Mouse (Mus musculus): ENCODE measurements around the gene Zmiz2. TPM values are rescaled to one million over a fixed set of nuclear protein-coding genes. Genes with fewer than 3 reads are reported as not detected.
"Not testable (repeated sequence)": the region's sequence is repeated elsewhere in the genome, so short reads cannot be mapped to it uniquely, and the experiment has no call there.

The Zmiz2 gene
- polyA plus RNA-seq, 1 experiment from 2014 or later = 42.6 TPM

DNA sequence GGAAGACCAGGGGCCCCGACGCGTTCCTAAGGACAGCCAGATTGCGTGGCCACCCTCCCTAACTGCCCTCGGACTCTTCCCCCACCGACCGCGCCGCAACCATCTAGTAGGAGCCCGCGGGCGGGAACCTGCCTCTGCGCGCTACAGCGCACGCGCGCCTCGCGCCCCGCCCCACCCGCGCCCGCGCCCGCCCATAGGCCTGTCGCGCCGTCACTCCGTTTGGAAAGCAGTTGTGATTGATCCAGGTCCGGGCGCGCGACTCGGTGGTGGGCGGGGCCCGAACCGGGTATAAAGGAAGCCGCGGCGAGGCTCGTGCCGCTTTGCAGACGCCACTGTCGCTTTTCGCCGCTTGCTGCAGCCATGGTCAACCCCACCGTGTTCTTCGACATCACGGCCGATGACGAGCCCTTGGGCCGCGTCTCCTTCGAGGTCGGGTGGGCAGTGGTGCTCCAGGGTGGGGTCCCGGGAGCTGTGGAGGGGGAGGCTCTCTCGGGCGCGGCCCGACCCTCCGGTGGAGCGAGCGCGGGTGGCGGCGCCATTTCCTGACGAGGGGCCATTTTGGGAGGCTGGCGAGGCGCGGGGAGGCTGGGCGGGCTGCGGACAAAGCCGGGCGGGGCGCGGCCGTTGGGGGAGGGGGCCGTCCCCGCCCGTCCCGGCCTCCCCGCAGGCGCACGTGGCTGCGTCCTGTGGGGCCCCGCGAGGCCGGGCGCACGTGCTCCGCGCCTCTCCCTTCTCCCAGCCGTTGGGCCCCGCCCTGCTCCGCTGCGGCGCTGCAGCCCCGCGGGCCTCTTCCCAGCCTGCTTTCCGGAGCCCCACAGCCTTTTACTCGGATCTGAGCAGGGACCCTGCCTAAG lies 26.9 kb downstream of the Zmiz2 start:
- ATAC-seq (ENCODE audit: low FRiP score, low TSS enrichment) = peak; percentile 96
- Histone ChIP-seq H3K27me3 (ENCODE audit: control insufficient read depth, insufficient read depth, low read length) (no peaks in the 10 kb centered on the region), H3K9me3 (ENCODE audit: control insufficient read depth, low read length) (no peaks in the 10 kb centered on the region), H3K4me1 (ENCODE audit: control insufficient read depth, insufficient read depth, low read length) (peaks cover 16% of the 10 kb centered on the region), H3K9ac (replicated peaks; ENCODE audit: low read length) (peak overlapping the region; percentile 94), H3K36me3 (ENCODE audit: control insufficient read depth, insufficient read depth, low read length) (peaks cover 31% of the 10 kb centered on the region), H3K4me2 (ENCODE audit: low read length) (peak overlapping the region; percentile 76), H3K4me3 (replicated peaks; ENCODE audit: low read depth, low read length) (peak overlapping the region; percentile 96), H3K27ac (replicated peaks; ENCODE audit: low read depth, low read length) (peak overlapping the region; percentile 96)
- DNase-seq = peak; percentile 98
- under 1% methylated on average over 100 of the region's 102 CpGs for WGBS

DNA sequence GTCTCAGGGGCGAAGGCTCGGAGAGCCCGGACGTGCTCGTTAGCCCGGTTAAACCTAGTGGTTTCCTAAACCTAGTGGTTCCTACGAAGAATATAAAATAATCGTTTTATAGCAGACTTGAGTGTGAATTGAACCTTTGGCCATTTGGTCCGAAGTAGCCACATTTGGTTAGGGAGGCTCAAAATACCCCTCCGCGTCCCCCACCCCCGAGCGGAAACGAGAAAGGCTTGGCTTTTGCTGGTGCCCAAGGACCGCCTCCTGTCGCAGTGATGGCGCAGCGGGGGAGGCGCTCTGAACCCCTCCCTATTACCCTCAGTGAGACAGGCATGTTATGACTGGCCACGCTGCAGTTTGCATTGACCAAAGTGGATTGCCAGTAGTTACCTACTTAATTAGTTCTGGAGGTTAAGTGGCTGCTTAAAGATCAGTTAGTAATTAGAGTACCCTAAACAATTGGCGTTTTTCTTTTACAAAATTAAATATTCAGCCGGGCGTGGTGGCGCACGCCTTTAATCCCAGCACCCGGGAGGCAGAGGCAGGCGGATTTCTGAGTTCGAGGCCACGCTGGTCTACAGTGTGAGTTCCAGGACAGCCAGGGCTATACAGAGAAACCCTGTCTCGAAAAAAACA lies 27.6 kb downstream of the Zmiz2 start:
- ATAC-seq (ENCODE audit: low FRiP score, low TSS enrichment) = peak; percentile 51
- peaks cover 16% of the 10 kb centered on the region for H3K4me1 ChIP-seq (ENCODE audit: control insufficient read depth, insufficient read depth, low read length)

GRCm38 (mm10) chr11:6417069-6417468 lies 28.2 kb downstream of the Zmiz2 start:
- Histone ChIP-seq H3K4me2 (ENCODE audit: low read length) (peak overlapping the region; percentile 68), H3K9ac (replicated peaks; ENCODE audit: low read length) (peak overlapping the region; percentile 94; the same call in 1 of the 2 replicates), H3K4me3 (replicated peaks; ENCODE audit: low read depth, low read length) (peak overlapping the region; percentile 96), H3K27ac (replicated peaks; ENCODE audit: low read depth, low read length) (0 out of 2 replicates have a peak overlapping the region, but pooled peaks have one; percentile 22), H3K9me3 (ENCODE audit: control insufficient read depth, low read length) (no peaks in the 10 kb centered on the region), H3K27me3 (ENCODE audit: control insufficient read depth, insufficient read depth, low read length) (no peaks in the 10 kb centered on the region), H3K4me1 (ENCODE audit: control insufficient read depth, insufficient read depth, low read length) (peaks cover 16% of the 10 kb centered on the region), H3K36me3 (ENCODE audit: control insufficient read depth, insufficient read depth, low read length) (peaks cover 41% of the 10 kb centered on the region)
- WGBS = 43% methylated on average over 2 of the region's 2 CpGs
- DNase-seq = no peak
- ATAC-seq (ENCODE audit: low FRiP score, low TSS enrichment) = no peak

More for the DNA sequence above, 27.6 kb downstream of the Zmiz2 start:
- Histone ChIP-seq H3K27me3 (ENCODE audit: control insufficient read depth, insufficient read depth, low read length) (no peaks in the 10 kb centered on the region), H3K9ac (replicated peaks; ENCODE audit: low read length) (peak overlapping the region; percentile 94), H3K36me3 (ENCODE audit: control insufficient read depth, insufficient read depth, low read length) (peaks cover 36% of the 10 kb centered on the region), H3K27ac (replicated peaks; ENCODE audit: low read depth, low read length) (peak overlapping the region; percentile 96), H3K4me2 (ENCODE audit: low read length) (peak overlapping the region; percentile 68), H3K4me3 (replicated peaks; ENCODE audit: low read depth, low read length) (peak overlapping the region; percentile 96), H3K9me3 (ENCODE audit: control insufficient read depth, low read length) (no peaks in the 10 kb centered on the region)
- peak; percentile 84 for DNase-seq
- 1% methylated on average over 30 of the region's 30 CpGs for WGBS

GRCm38 (mm10) chr11:6417490-6417889 lies 28.6 kb downstream of the Zmiz2 start:
- no peaks in the 10 kb centered on the region for H3K27me3 ChIP-seq (ENCODE audit: control insufficient read depth, insufficient read depth, low read length)
- no peak overlapping the region for H3K27ac ChIP-seq (replicated peaks; ENCODE audit: low read depth, low read length)
- H3K9ac ChIP-seq (replicated peaks; ENCODE audit: low read length) = 0 out of 2 replicates have a peak overlapping the region, but pooled peaks have one; percentile 94
- H3K4me2 ChIP-seq (ENCODE audit: low read length) = peak overlapping the region; percentile 68
- no peaks in the 10 kb centered on the region for H3K9me3 ChIP-seq (ENCODE audit: control insufficient read depth, low read length)
- DNase-seq (no peak), ATAC-seq (ENCODE audit: low FRiP score, low TSS enrichment) (no peak)
- peaks cover 45% of the 10 kb centered on the region for H3K36me3 ChIP-seq (ENCODE audit: control insufficient read depth, insufficient read depth, low read length)
- H3K4me1 ChIP-seq (ENCODE audit: control insufficient read depth, insufficient read depth, low read length) = peaks cover 16% of the 10 kb centered on the region
- peak overlapping the region; percentile 96 for H3K4me3 ChIP-seq (replicated peaks; ENCODE audit: low read depth, low read length)

- no peak overlapping the region for H3K27ac ChIP-seq (replicated peaks; ENCODE audit: low read depth, low read length)
- no peaks in the 10 kb centered on the region for H3K9me3 ChIP-seq (ENCODE audit: control insufficient read depth, low read length)
- no peak for ATAC-seq (ENCODE audit: low FRiP score, low TSS enrichment)
- H3K27me3 ChIP-seq (ENCODE audit: control insufficient read depth, insufficient read depth, low read length) = no peaks in the 10 kb centered on the region
- H3K36me3 ChIP-seq (ENCODE audit: control insufficient read depth, insufficient read depth, low read length) = peaks cover 58% of the 10 kb centered on the region
- no peak for DNase-seq
- no peak overlapping the region for H3K4me3 ChIP-seq (replicated peaks; ENCODE audit: low read depth, low read length)
- peaks cover 16% of the 10 kb centered on the region for H3K4me1 ChIP-seq (ENCODE audit: control insufficient read depth, insufficient read depth, low read length)
- WGBS = 84% methylated on average over 5 of the region's 5 CpGs
- H3K4me2 ChIP-seq (ENCODE audit: low read length) = peak overlapping the region; percentile 1; the same call in 1 of the 2 replicates
- no peak overlapping the region for H3K9ac ChIP-seq (replicated peaks; ENCODE audit: low read length)
Measured at GRCm38 (mm10) chr11:6418751-6419150, 29.9 kb downstream of the Zmiz2 start.

GRCm38 (mm10) chr11:6419156-6419555 lies 30.3 kb downstream of the Zmiz2 start:
- 57% methylated on average over 4 of the region's 4 CpGs for WGBS
- not testable (repeated sequence) for H3K9ac ChIP-seq (replicated peaks; ENCODE audit: low read length); H3K27me3 ChIP-seq (ENCODE audit: control insufficient read depth, insufficient read depth, low read length); DNase-seq; H3K4me2 ChIP-seq (ENCODE audit: low read length); H3K9me3 ChIP-seq (ENCODE audit: control insufficient read depth, low read length); H3K4me3 ChIP-seq (replicated peaks; ENCODE audit: low read depth, low read length); ATAC-seq (ENCODE audit: low FRiP score, low TSS enrichment); H3K27ac ChIP-seq (replicated peaks; ENCODE audit: low read depth, low read length)
- Histone ChIP-seq H3K36me3 (ENCODE audit: control insufficient read depth, insufficient read depth, low read length) (peaks cover 60% of the 10 kb centered on the region), H3K4me1 (ENCODE audit: control insufficient read depth, insufficient read depth, low read length) (peaks cover 16% of the 10 kb centered on the region)

DNA sequence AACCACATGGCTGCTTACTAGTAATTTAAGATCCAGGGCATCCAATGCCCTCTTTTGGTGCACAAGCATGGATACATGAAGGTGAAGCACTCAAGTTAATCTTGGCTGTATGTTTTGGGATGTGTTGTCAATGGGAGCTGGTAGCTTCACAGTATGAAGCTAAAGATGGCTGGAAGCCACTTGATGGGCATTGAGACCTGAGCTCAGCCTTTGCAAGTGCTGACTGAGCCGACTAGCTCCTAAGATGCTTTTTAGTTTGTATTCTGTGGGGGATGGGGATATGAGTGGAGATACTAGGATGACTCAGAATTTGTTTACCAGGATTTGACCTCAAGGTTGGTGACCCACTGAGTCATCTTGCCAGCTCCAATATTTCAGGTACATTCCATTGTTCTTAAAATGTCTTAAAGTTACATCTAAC lies 31.4 kb downstream of the Zmiz2 start:
- H3K27ac ChIP-seq (replicated peaks; ENCODE audit: low read depth, low read length) = no peak overlapping the region
- 34% methylated on average over 1 of the region's 1 CpGs for WGBS
- H3K9me3 ChIP-seq (ENCODE audit: control insufficient read depth, low read length) = no peaks in the 10 kb centered on the region
- no peak for ATAC-seq (ENCODE audit: low FRiP score, low TSS enrichment)
- no peaks in the 10 kb centered on the region for H3K27me3 ChIP-seq (ENCODE audit: control insufficient read depth, insufficient read depth, low read length)
- H3K4me1 ChIP-seq (ENCODE audit: control insufficient read depth, insufficient read depth, low read length) = peaks cover 11% of the 10 kb centered on the region
- no peak overlapping the region for H3K4me3 ChIP-seq (replicated peaks; ENCODE audit: low read depth, low read length)
- H3K4me2 ChIP-seq (ENCODE audit: low read length) = no peak overlapping the region
- no peak overlapping the region for H3K9ac ChIP-seq (replicated peaks; ENCODE audit: low read length)
- DNase-seq = no peak
- H3K36me3 ChIP-seq (ENCODE audit: control insufficient read depth, insufficient read depth, low read length) = peaks cover 67% of the 10 kb centered on the region

DNA sequence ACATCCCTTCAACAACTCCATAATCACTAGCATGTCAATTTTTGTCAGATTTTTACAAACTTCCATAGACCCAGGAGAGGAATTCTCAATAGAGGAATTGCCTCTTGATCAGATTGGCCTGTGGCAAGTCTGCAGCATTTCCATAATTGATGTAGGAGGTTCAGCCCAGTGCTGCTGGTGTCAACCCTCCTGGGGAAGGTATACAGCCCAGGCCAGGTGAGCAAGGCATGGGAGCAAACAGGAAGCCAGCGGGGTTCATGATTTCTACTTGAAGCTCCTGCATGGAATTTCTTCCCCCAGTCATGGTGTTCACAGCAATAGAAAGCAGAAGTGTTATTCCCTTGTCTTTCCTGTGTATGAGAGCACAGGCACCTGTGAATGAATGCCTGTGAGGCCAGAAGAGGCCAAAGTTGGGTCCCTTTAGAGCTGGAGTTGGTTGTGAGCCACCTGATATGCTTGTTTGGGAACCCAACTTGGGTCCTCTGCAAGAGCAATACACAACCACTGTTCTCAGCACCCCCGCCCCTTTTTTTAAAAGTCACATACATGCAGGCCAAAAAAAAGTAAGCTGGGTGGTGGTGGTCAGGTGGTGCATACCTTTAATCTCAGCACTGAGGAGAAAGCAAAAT lies 32.0 kb downstream of the Zmiz2 start:
- H3K4me1 ChIP-seq (ENCODE audit: control insufficient read depth, insufficient read depth, low read length) = peaks cover 11% of the 10 kb centered on the region
- H3K36me3 ChIP-seq (ENCODE audit: control insufficient read depth, insufficient read depth, low read length) = peaks cover 70% of the 10 kb centered on the region
- H3K4me3 ChIP-seq (replicated peaks; ENCODE audit: low read depth, low read length) = no peak overlapping the region
- ATAC-seq (ENCODE audit: low FRiP score, low TSS enrichment) (no peak), DNase-seq (no peak)
- no peaks in the 10 kb centered on the region for H3K9me3 ChIP-seq (ENCODE audit: control insufficient read depth, low read length)
- 77% methylated on average over 2 of the region's 2 CpGs for WGBS
- no peaks in the 10 kb centered on the region for H3K27me3 ChIP-seq (ENCODE audit: control insufficient read depth, insufficient read depth, low read length)
- no peak overlapping the region for H3K27ac ChIP-seq (replicated peaks; ENCODE audit: low read depth, low read length)
- H3K9ac ChIP-seq (replicated peaks; ENCODE audit: low read length) = no peak overlapping the region
- no peak overlapping the region for H3K4me2 ChIP-seq (ENCODE audit: low read length)
